Mouse (Mus musculus): ENCODE measurements around the gene Uchl1.

- TF ChIP-seq POLR2A (IDR thresholded peaks at IDR 0.05; ENCODE audit: borderline replicate concordance, low read depth, low read length) (no peak), CTCF (IDR thresholded peaks at IDR 0.05; ENCODE audit: low read depth, low read length) (no peak)
Observed at GRCm38 (mm10) chr5:66718413-66718812, 42.5 kb downstream of the Uchl1 start.
